Mouse (Mus musculus) CD4-positive, CD25-positive, alpha-beta regulatory T cell, adult 4 months (primary cell): Measurements from ENCODE around the gene Unc5b. TPM values are rescaled to one million over a fixed set of nuclear protein-coding genes. Genes with fewer than 3 reads are reported as not detected.
A peak's percentile ranks its signal among the peaks of the same experiment; 100 is the strongest.
"Not testable (repeated sequence)": the region's sequence is repeated elsewhere in the genome, so short reads cannot be mapped to it uniquely, and the experiment has no call there.

ENCODE experiments used
- ATAC-seq: one replicate; pipeline ENCODE4 v1.8.0; 2017
- polyA plus RNA-seq, 2 experiments: library from polyadenylated mRNA; unstranded; fragments of 100-300 nt; shearing (Covaris generic); gene quantifications; one replicate each; pipeline ENCODE4 v1.2.1; 2017

Gene Unc5b
- polyA plus RNA-seq = not detected

DNA sequence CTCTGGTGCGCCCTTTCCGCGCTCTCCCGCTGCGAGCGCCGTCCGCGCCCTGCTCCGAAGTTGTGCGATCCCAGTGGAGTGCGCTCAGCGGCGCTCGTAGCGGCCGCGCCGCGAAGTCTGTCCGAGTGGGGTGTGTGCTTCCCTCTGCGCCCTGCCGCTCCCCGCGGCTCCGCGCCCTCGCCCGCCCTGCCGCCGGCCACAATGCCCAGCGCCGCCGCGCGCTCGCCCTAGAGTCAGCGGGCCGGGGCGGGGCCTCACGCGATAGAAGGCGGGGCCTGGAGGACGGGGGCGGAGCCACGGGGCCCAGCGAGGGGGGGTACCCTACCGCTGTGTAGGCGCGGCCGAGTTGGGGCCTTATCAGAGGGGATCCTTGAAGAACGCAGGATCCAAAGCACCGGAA is at the start of gene Unc5b:
Gene Unc5b (minus strand): TSS at position 203 of the 400 bp plus-strand sequence.
- peak; percentile 82 for ATAC-seq

DNA sequence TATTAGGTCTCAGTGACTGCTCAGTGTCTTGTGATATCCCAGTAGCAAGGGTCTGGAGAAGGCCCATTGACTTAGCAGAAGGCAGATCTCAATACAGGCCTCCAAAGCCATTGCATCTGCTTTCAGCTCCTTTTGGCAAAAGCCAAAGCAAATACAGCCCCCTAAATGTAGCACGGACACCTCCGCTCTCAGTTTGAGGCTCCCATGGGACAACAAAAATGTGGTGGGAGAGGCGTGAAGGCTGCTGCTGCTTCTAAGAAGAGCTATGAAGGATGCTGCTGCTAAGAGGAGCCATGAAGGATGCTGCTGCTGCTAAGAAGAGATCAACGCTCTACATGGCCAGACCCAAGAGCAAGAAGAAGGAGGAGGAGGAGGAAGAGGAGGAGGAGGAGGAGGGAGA is 48.4 kb upstream of the Unc5b start:
- ATAC-seq = no peak

DNA sequence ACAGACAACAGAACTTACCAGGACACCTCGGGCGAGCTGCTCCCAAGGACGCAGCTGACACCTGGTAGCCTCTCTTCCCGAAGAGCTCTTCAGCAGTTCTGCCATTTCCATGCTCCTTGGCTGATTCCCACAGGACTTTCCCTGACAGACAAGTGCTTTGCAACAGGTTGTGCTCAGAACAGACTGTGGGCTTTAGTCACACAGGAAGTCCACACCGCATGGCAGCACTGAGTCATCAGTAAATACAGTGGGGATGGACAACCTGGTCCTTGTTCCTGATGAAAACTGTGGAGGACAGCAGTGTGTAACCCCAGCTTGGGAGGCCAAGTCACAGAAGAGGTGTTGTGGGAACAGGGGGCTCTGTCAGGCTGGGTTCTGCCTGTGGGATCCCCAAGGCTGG is 45.7 kb upstream of the Unc5b start:
- no peak for ATAC-seq

DNA sequence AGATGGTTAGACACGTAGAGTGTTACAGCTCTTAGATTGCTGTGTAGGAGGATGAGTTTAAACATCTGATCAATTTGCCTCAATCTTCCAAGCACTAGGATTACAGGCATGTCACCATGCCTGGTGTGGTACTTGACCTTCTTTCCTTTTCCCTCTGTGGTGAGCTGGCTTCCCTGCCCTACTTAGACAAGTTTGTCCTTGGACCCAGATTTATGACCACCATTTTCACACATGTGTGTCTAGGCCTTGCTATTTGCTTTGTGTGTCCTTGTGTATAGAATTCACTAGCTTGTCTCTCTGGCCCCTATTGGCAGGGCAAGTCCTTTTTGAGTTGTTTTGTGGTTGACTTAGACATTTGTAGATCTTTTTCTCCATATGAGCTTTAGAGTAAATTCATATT is 43.6 kb upstream of the Unc5b start:
- ATAC-seq = no peak

DNA sequence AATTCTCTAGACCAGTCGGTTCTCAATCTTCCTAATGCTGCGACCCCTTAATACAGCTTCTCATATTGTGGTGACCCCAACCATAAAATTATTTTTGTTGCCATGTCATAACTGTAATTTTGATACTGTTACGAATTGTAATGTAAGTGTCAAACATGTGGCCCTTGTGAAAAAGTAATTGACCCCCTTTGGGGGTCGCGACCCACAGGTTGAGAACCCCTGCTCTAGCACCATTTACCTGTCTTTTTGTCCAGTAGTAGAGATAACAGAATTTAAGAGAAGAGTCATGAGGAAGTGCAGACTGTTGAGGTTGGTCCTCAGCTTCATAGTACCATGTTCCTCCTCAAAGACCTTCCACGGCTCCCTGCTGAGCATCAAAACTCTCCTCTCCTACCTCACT is 31.9 kb upstream of the Unc5b start:
- ATAC-seq = no peak

DNA sequence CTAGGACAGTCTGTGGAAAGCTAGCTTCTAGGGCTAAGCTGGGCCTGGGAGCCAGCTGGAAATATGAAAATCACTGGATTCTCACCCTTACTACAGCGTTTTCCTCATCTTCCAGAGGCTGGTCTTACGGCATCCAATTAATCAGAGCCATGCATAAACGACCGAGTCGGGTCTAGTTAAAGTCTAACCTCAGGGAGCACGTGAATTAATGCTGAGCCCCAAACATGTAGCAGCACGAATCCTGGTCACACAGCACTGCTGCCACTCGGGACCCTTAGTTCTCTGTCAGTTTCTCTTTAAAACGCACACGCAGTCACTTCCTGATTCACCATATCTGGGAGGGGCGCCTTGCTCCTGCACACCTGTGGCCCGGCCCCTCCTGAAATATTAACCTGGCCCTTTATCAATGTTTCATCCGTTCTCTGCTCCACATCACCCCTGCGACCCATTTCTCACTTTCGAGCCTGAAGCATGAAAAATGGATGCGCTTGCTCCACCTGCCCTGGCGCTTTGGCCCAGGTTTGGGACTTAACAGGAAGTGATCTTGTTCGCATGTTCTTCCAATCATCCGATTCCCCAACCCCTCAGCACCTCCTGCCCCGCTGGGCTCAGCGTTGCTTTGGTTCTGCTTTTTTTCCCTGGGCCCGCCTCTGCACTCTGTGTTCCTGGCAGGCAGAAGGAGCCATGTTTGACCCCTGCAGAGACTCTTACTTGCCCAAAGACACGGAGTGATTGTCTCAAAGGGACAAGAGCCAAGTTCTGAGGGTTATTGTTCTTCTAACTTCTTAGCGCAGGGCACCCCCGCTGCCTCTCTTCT is 31.3 kb upstream of the Unc5b start:
- ATAC-seq = no peak

DNA sequence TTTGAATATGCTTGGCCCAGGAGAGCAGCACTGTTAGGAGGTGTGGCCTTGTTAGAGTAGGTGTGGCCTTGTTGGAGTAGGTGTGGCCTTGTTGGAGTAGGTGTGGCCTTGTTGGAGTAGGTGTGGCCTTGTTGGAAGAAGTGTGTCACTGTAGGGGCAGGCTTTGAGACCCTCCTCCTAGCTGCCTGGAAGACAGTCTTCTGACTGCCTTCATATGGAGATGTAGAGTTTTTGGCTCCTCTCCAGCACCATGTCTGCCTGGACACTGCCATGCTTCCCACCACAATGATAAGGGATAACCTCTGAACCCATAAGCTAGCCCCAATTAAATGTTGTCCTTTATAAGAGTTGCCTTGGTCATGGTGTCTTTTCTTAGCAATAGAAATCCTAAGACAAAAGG is 13.9 kb upstream of the Unc5b start:
- not testable (repeated sequence) for ATAC-seq

DNA sequence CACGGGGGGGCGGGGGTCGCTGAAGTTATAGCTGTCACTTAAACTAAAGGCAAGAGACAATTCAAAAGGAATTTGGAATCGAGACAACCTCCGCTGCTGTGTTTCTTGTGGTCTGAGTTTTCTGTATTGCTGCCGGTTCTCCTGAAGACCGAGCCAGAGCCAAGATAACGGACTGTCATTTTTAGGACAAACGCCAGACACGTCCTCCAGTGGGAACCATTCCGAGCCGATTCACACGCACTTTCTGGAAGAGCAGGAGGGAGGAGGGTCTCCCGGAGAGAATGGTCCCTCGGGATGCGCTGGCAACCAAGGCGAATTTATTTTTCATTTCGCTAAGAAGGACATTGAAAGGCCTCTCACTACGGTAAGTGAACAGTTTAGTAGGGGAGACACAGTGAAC is 7.4 kb upstream of the Unc5b start:
- ATAC-seq = no peak

DNA sequence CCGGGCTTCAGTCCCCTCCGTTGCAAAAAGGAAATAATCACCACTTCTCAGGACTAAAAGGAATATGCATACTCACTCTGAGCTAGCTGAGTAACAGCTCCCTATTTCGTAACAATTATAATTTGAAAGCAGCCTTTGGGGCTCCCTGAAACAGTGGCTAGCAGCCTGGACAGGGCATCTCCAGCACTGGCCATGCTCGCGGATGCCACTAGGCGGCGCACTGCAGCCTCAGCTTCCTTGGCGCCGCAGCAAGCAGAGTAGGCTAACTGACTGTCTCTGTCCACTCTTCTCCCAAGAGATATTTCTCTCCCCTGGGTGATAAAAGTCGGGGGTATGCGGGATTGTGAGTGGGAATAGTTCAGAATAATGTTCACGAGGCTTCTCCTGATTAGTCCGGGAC is 3.6 kb upstream of the Unc5b start:
- peak; percentile 30 for ATAC-seq

DNA sequence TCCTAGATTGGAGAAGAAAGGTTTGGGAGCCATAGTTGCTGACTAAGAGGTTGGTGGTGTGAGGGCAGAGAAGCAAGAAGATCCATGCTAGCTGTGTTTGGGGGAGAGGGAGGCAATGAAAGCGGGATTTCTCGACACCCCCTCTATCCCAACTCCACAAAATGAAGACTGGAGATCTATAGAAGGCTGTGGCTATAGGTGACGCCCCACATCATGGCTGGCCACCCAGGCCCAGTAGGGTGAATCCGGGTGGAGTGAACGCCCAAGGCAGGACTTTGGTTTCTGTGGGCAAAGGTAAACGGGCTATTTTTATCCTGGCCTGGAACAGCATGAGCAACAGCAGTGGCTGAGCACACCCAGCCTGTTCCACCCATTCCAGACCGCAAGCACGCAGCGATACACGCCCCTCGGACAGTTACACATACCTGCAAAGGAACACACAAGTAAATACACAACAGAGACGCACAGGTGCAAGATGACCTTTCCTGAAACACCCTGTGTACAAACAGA is 1.3 kb upstream of the Unc5b start:
- ATAC-seq = no peak

DNA sequence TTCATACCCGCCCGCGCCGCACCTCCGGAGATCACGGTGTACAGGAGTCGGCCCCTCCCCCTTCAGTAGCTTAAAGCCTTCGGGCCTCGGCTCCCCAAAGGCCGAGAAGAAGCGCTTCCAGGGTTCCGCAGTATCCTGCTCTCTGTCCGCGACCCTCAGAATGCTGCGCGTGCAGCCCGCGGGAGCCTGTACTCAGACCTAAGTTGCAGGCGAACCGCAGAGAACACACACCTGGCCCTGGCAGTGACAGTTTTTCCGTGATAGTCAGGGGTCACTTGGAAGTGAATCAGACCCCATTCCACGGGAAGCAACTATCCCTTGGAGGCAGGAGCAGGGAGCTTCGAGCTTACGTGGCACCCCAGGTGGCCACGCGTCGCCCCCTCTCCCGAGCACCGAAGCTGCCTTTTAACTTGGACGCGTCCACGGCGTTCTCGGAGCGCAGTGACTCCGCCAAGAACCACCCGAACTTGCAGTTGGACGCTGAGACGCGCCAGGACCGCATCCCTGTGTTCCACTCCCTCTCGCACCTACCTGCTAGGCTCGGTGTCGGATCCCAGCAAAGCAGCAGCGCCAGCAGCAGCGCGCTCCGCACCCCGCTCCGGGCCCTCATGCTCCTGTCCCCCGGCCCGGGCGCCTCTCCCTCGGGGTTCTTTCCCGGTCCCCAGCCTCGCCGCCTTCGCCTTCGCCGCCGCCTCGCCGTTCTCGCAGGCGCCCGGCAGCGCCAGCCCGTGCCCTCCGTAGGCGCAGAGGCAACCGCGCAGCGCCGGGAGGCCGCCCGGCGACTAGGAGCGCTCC is 628 bp downstream of the Unc5b start:
- ATAC-seq = no peak

DNA sequence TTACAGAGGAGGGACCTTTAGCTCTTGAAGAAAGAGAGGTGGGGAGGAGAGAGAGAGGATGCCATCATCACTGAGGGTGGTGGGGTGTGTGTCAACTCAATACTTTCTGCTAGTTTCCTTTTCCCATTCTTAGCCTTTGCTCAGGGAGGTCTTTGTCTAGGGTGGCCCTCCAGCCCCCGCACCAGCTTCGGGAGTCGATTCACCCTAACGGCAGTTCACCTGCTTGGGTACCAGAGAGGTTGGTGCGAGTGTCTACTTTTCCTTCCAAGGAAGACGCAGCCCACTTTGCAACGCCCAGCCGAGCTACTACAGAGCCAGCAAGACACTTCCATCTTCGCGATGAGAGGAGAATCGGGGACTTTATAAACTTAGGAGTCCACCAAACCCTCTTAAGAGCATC is 1.4 kb downstream of the Unc5b start:
- no peak for ATAC-seq

DNA sequence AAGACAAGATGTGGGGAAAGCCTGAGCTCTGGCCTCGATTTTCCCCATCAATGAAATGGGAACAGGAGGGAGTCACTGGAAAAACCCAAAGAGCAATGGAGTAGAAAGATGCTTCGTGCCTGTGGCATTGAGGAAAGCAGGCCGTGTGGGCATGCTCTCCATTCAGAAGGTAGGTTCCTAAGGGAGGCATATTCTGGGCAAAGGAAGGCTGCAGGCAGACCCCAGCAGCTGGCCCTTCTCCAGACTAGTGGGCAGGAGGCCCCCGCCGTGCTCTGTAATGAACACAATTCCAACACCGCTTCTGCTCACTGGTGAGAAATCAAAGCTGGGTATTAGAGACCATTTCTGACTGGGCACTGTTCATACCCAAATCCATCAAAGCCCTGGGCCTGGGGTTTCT is 2.3 kb downstream of the Unc5b start:
- ATAC-seq = no peak

DNA sequence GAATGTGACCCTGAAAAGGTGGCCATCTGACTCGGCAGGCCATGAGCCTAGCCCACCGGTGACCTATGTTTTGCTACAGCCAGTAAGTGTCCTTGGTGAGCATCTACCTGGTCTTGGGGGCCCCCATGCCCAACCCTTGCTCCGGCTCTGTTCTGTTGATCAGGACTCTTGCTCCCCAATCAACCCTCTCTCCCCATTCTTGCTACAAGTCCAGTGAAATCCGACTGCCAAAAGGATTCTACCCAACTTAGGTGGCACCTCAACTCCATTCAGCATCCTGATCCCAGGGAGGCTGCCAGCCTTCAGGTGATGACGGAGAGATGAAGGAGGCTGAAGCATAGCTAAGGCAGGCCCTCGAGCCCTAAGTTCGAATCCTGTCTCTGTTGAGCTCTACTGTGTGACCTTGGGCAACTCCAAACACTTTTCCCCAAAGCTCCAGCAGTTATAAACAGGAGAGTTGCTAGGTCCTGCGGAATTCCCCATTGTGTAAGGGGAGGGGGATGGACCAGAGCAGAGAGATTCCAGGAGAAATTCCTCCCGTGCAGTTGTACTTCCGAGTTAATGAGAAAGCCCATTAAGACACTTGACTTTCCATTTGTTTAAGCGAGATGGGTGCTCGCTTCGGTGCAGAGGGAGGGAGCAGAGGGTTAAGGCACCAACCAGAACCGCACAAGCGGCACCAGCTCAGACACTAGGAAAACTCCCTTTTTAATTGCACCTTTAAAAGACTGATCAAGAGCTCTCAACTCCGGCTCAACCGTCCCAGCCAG is 3.3 kb downstream of the Unc5b start:
- no peak for ATAC-seq

DNA sequence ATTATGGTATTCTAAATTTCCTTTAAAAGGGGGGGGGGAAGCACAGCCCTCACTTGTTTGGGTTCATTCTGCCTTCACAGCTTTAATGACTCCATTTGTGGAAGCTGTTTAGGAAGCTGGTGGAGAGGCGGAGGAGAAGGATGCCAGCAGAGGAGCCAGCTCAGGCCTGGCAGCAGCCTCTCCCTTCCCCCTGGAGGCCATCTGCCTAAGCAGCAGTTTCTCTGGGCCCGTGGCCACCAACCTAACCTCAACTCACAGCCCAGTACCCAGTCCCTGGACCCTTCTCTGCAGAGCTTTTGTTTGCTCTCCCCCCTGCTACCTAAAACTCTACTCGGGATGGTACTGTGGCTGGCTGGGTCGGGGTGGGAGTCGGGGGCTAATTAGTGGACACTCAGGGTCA is 4.1 kb downstream of the Unc5b start:
- no peak for ATAC-seq

DNA sequence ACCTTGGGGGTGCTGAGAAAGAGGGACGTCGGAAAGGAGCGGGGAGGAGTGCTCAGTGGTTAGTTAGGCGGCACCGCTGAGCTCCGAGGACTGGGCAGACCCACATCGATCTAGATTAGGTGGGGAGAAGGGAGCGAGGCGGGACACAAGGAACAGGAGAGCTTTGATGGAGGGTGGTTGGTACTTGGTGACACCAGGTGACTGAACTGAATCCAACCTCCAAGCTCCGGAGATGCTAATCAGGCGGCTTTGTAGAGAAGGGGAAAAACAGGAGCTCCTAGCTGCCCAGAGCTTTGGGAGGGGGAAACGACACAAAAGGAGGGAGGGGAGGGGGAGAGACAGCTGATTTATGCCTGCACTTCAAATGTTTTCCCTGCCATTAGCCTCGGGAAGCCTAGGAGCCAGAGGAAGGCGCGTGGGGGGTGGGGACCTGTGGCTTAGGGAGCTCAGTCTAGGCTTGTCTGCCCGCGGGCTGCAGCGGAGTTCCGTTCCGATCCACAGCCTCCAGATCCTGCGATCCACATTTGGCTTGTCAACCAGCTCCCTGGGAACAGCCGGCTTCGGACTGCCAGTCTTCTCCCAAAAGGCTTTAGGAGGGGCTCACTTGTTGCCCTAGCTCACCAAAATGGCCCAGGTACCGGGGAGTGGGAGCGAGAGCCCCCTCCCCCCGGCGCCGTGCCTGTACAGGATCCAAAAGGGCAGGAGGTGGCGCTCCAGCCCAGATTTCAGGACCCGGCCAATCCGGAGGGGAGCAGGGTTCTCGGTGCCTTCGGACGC is 4.7 kb downstream of the Unc5b start:
- ATAC-seq = no peak

DNA sequence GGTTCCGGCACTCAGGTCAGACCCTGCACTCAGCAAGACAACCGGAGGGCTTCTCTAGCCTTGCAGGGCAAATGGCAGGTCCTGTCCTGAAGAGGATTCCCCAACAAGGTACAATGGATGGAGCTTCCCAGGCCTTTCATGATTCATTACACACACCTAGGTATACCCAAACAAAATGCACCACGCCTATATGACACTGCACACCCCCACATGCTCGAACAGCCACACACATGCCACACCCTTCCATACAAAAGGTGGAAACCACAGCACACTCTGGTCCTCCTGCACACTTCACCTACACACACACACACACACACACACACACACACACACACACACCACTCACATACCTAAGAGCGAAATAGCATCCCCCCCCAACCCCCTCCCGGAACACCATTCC is 5.4 kb downstream of the Unc5b start:
- no peak for ATAC-seq

DNA sequence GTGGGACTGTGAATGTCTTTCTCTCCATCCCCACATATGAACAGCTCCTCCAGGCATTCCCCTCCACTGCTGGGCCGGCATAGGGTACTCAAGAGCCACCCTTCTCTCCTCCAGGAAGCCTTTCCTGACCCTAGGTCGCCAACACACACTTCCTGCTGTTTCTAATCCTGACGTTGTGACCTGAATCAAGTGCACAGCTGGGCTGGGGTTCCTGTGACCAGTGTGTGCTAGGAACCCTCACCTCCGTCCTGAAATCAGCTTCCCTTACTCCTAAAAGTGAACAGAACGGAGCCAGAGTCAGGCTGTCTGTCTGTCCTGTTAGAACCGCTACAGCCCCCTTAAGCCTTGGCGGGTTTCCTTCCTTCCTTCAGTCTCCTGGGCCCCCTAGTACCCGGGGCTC is 7.6 kb downstream of the Unc5b start:
- ATAC-seq = no peak

DNA sequence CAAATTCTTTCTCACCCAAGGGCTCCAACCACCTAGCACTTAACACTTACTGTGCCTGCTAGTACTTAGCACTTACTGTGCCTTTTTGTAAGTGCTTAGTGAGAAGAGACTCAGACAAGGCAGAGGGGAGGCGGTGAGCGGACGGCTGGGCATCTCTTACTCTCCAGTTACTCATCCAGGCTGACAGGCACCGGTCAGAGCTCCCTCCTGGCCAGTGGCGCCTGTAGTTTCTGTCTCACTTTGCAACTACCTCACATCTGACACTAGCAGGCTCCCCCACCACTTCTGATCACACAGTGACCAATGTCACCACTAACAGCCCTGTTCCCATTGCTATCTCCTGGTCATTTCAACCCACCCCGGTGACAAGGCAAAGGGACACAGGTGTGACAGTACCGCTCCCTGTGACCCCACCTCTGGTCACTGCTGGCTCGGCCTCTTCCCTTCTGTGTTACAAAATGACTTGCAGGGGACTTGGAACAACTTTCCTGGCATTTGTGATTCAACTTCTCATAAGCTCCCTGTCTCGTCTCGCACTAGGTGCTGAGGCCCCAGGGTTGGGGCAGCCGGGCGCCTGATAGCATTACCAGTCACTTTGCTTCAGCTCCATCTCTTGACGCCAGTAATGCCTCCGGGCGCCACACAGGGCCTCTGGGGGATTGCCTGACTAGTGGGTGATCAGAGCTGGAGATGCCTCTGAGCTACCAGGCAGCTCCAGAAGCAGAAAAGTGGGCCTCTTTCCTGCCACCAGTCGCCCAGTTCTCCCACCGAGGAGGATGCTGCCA is 8.5 kb downstream of the Unc5b start:
- ATAC-seq = no peak

DNA sequence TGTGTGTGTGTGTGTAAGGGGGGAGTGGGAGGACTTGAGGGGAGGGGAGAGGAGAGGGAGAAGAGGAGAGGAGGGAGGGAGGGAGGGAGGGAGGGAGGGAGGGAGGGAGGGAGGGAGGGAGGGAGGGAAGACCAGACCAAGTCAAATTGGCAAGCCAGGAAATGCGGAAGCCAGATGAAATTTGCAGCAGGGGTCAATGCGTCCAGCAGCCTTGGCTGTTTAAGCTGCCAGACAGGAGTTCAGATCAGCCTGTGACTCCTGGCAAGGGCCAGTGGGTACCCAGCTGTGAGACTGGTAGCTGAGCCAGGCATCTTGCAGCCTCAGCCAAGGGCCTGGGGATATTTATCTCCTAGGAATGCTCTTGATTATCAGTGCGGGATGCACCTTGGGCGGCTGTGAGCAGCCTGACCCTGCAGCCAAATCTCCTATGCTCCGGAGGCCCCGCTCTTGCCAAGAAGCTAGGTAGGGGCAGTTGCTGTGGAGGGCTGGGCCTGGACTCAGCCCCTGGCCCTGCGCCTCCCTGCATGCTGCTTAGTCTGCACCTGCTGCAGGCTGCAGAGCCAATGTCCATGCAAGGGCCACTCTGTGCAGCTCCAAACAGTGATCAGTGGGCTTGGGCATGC is 9.5 kb downstream of the Unc5b start:
- no peak for ATAC-seq

DNA sequence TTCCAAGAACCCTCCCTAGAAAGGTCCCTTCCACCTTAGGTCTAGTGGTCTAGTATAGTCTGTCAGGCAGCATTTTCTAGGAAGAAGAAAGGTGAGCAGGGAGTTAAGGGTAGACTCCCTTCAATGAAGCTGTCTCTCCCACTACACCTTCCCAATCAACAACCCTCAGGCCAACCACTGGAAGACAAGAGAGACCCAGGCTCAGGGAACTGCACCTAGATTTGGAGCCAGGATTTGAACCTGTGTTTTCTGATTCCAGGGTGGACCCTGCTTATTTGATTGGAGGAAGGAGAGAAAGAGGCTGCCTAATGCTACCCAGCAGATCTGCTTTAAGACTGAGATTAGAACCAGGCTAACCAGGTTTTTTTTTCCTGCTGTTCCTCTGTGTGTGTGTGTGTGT is 10.1 kb downstream of the Unc5b start:
- no peak for ATAC-seq
